Mouse (Mus musculus) ovary, postnatal 36 days (tissue): ENCODE measurements around the gene Fntb.
A peak's percentile ranks its signal among the peaks of the same experiment; 100 is the strongest.

Source experiments
- DNase-seq: peaks from one replicate; pipeline ENCODE4 v3.0.0; 2022; ENCODE audit warnings: low spot score, mixed read lengths

Gene Fntb

GRCm38 (mm10) chr12:76923118-76923517 lies 157.7 kb downstream of the Fntb start:
- DNase-seq, result no peak

- no peak for DNase-seq
Measured at GRCm38 (mm10) chr12:76924904-76925604, 159.7 kb downstream of the Fntb start.

- no peak for DNase-seq
Measured at GRCm38 (mm10) chr12:76926338-76926945, 161.1 kb downstream of the Fntb start.

- no peak for DNase-seq
Measured at GRCm38 (mm10) chr12:76927012-76927411, 161.6 kb downstream of the Fntb start.

- no peak for DNase-seq
Measured at GRCm38 (mm10) chr12:76927539-76927938, 162.2 kb downstream of the Fntb start.

- no peak for DNase-seq
Measured at GRCm38 (mm10) chr12:76930177-76930576, 164.8 kb downstream of the Fntb start.

- no peak for DNase-seq
Measured at GRCm38 (mm10) chr12:76931739-76932687, 166.6 kb downstream of the Fntb start.

GRCm38 (mm10) chr12:76932688-76933060 lies 167.3 kb downstream of the Fntb start:
- DNase-seq, result no peak

GRCm38 (mm10) chr12:76934438-76934837 lies 169.0 kb downstream of the Fntb start:
- no peak for DNase-seq

GRCm38 (mm10) chr12:76936211-76936610 lies 170.8 kb downstream of the Fntb start:
- DNase-seq, result no peak

GRCm38 (mm10) chr12:76938013-76938412 lies 172.6 kb downstream of the Fntb start:
- DNase-seq, result no peak

GRCm38 (mm10) chr12:76941524-76941923 lies 176.1 kb downstream of the Fntb start:
- DNase-seq, result no peak

- no peak for DNase-seq
Measured at GRCm38 (mm10) chr12:76942476-76942875, 177.1 kb downstream of the Fntb start.

GRCm38 (mm10) chr12:76943046-76943445 lies 177.7 kb downstream of the Fntb start:
- no peak for DNase-seq

- DNase-seq, result no peak
Measured at GRCm38 (mm10) chr12:76943466-76943865, 178.1 kb downstream of the Fntb start.

- no peak for DNase-seq
Measured at GRCm38 (mm10) chr12:76947487-76947886, 182.1 kb downstream of the Fntb start.

- no peak for DNase-seq
Measured at GRCm38 (mm10) chr12:76948185-76948584, 182.8 kb downstream of the Fntb start.

GRCm38 (mm10) chr12:76948781-76949180 lies 183.4 kb downstream of the Fntb start:
- no peak for DNase-seq

GRCm38 (mm10) chr12:76950330-76950729 lies 184.9 kb downstream of the Fntb start:
- no peak for DNase-seq

- no peak for DNase-seq
Measured at GRCm38 (mm10) chr12:76953750-76954363, 188.5 kb downstream of the Fntb start.

GRCm38 (mm10) chr12:76954698-76955423 lies 189.5 kb downstream of the Fntb start:
- DNase-seq, result peak; percentile 73

GRCm38 (mm10) chr12:76957688-76958087 lies 192.3 kb downstream of the Fntb start:
- DNase-seq, result no peak
